Mouse (Mus musculus): ENCODE results near the gene Scpep1. TPM values are rescaled to one million over a fixed set of nuclear protein-coding genes. Genes with fewer than 3 reads are reported as not detected.
"Not testable (repeated sequence)": the region's sequence is repeated elsewhere in the genome, so short reads cannot be mapped to it uniquely, and the experiment has no call there.

Gene Scpep1
- 100 to 1,000 TPM in 11 of 26 experiments, 10 to 100 TPM in 15; 63.8 to 196 (median 95.8) TPM for total RNA-seq (2018; cell fraction: chromatin; rRNA removed)
- total RNA-seq (2018; cell fraction: cytosol; rRNA removed), result 100 to 1,000 TPM; 375 to 645 (median 470) TPM
- 100 to 1,000 TPM; 156 to 532 (median 386) TPM for total RNA-seq (2018; cell fraction: nucleus; rRNA removed)
- 284 to 556 TPM (median 477 TPM) in 3 replicates for polyA plus RNA-seq (2018)

DNA sequence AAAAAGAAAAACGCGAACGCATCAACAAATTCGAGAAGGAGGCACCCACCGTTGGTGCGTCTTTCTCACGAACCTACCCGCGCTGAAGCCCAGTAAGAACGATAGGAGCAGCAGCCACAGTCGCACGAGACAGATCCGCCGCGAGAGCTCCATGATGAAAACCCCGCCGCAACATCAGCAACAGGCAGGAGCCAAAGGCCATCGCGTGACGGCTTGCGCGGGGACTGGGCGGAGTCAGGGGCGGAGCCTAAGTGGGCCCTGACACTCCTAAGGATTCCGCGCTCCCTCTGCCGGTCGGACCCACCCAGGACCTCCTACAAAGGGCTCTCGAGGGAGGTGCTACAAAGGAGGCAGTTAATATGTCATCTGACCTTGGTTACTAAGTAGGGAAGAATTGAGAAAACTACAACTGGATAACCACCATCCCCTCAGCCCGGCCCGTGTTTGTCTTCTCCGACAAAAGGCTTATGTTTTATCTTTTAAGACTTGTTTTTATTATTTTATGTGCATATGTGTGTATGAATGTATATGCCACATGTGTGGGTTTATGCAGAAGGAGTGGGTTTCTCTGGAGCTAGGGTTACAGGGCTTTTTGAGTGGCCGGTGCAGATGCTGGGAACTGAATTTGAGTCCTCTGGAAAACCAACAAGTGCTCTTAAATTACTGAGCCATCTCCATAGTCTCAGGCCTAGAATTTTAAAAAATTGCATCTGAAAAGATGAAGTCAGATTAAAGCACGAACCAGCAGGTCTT, at the start of gene Scpep1:
Scpep1 (minus strand) TSS at position 249 of the 753 bp plus-strand sequence.
- peaks cover 47% of the 10 kb centered on the region for H3K79me2 ChIP-seq (ENCODE audit: inconsistent target)
- WGBS (ENCODE audit: missing documents), result 5% methylated on average over 34 of the region's 34 CpGs
- H3K36me3 ChIP-seq (ENCODE audit: inconsistent target), result peaks cover 5% of the 10 kb centered on the region; the same call in 1 of the 2 replicates
- H3K4me3 ChIP-seq (ENCODE audit: inconsistent target), result peak within 1 kb of the TSS; percentile 72
- H3K27ac ChIP-seq, result peak within 1 kb of the TSS; percentile 90

DNA sequence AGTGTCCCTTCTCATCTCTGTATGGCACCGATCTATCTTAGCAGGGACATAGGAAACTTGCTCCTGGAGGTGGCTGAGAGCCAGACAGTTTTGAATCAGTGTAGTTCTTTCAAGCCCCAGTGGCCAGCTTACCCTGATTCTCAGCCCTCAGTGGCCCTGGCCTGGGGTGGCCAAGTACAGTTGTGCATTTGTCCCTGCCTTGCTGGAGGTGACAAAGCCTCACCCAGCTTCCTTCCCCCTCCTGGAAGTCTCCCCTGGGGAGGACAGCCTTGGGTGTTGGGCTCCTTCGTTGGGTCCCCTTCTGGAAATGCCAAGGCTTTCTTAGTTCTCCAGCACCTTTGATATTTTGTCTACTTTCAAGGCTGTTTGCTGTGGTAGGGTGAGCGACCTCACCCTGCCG, 48.5 kb upstream of the Scpep1 start:
- Histone ChIP-seq H3K27ac (peak overlapping the region; percentile 97), H3K36me3 (ENCODE audit: inconsistent target) (peaks cover 41% of the 10 kb centered on the region), H3K79me2 (ENCODE audit: inconsistent target) (peaks cover 100% of the 10 kb centered on the region), H3K4me3 (ENCODE audit: inconsistent target) (peak overlapping the region; percentile 98)
- WGBS (ENCODE audit: missing documents), result 79% methylated on average over 4 of the region's 4 CpGs

GRCm38 (mm10) chr11:89003078-89003477, 47.8 kb upstream of the Scpep1 start:
- peak overlapping the region; percentile 97 for H3K27ac ChIP-seq
- peaks cover 94% of the 10 kb centered on the region for H3K79me2 ChIP-seq (ENCODE audit: inconsistent target)
- 58% methylated on average over 6 of the region's 6 CpGs for WGBS (ENCODE audit: missing documents)
- H3K36me3 ChIP-seq (ENCODE audit: inconsistent target), result peaks cover 34% of the 10 kb centered on the region
- peak overlapping the region; percentile 98 for H3K4me3 ChIP-seq (ENCODE audit: inconsistent target)

- peak overlapping the region; percentile 98 for H3K4me3 ChIP-seq (ENCODE audit: inconsistent target)
- WGBS (ENCODE audit: missing documents), result 85% methylated on average over 5 of the region's 5 CpGs
- peak overlapping the region; percentile 97 for H3K27ac ChIP-seq
- H3K79me2 ChIP-seq (ENCODE audit: inconsistent target), result peaks cover 93% of the 10 kb centered on the region
- H3K36me3 ChIP-seq (ENCODE audit: inconsistent target), result peaks cover 32% of the 10 kb centered on the region
Measured at GRCm38 (mm10) chr11:89002621-89003020, 47.4 kb upstream of the Scpep1 start.

- H3K79me2 ChIP-seq (ENCODE audit: inconsistent target), result peaks cover 88% of the 10 kb centered on the region
- WGBS (ENCODE audit: missing documents), result 76% methylated on average over 3 of the region's 5 CpGs
- H3K4me3 ChIP-seq (ENCODE audit: inconsistent target), result peak overlapping the region; percentile 98
- H3K36me3 ChIP-seq (ENCODE audit: inconsistent target), result peaks cover 26% of the 10 kb centered on the region
- peak overlapping the region; percentile 97 for H3K27ac ChIP-seq
Measured at GRCm38 (mm10) chr11:89002068-89002467, 46.8 kb upstream of the Scpep1 start.

- Histone ChIP-seq H3K79me2 (ENCODE audit: inconsistent target) (peaks cover 83% of the 10 kb centered on the region), H3K27ac (peak overlapping the region; percentile 97), H3K36me3 (ENCODE audit: inconsistent target) (peaks cover 24% of the 10 kb centered on the region; the same call in 1 of the 2 replicates), H3K4me3 (ENCODE audit: inconsistent target) (peak overlapping the region; percentile 98)
- 74% methylated on average over 5 of the region's 7 CpGs for WGBS (ENCODE audit: missing documents)
Measured at GRCm38 (mm10) chr11:89001569-89001968, 46.3 kb upstream of the Scpep1 start.

DNA sequence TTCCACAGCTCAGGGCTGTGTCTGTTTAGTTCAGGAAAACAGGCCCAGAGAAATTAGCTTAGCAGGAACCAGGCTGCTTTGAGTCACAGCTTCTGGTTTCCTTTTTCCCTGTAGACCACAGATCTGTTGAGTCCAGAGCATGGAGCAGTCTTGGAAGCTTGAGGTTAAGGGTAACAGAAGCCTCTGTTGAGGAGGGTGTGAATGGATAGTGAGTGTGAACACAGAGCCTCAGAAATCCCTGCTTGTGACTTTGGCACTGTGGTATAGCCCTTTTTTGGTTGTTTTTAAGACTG, 45.2 kb upstream of the Scpep1 start:
- Histone ChIP-seq H3K79me2 (ENCODE audit: inconsistent target) (peaks cover 82% of the 10 kb centered on the region), H3K27ac (peak overlapping the region; percentile 97)

DNA sequence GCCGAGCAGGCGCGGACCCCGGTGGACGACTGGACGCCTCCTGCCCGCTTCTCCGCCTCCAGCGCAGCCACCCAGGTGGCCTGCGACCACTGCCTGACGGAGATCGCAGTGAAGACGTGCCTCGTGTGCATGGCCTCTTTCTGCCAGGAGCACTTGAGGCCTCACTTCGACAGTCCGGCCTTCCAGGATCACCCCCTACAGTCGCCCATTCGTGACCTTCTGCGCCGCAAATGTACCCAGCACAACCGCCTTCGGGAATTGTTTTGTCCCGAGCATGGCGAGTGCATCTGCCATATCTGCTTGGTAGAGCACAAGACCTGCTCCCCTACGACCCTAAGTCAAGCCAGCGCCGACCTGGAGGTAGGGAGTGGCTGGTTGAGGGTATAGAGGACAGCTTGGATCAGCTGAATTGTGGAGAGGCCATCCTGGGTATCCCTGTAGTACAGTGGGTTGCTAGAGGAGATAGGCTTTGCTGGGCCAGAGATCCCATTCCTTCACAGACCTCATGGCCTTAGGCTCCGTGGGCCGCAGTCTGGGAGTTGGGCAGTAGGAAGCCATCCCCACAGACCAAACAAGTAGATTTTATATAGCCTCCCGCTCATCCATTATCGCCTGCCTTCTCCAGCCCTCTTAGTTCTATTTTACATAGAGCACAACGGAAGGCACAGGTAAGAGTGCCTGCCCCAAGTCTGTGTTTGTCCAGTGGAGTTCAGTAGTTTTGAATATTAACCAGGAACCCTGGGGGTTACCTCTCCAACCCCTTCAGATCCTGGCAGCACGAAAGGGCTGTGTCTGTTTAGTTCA, 44.7 kb upstream of the Scpep1 start:
- H3K4me3 ChIP-seq (ENCODE audit: inconsistent target), result peak overlapping the region; percentile 98
- peak overlapping the region; percentile 97 for H3K27ac ChIP-seq
- 2% methylated on average over 32 of the region's 33 CpGs for WGBS (ENCODE audit: missing documents)
- H3K79me2 ChIP-seq (ENCODE audit: inconsistent target), result peaks cover 77% of the 10 kb centered on the region
- peaks cover 14% of the 10 kb centered on the region; the same call in 1 of the 2 replicates for H3K36me3 ChIP-seq (ENCODE audit: inconsistent target)

More for the DNA sequence above, 45.2 kb upstream of the Scpep1 start:
- peak overlapping the region; percentile 98 for H3K4me3 ChIP-seq (ENCODE audit: inconsistent target)
- H3K36me3 ChIP-seq (ENCODE audit: inconsistent target), result peaks cover 20% of the 10 kb centered on the region; the same call in 1 of the 2 replicates

GRCm38 (mm10) chr11:88998974-88999722, 43.9 kb upstream of the Scpep1 start, which contains the start of gene Trim25:
Gene Trim25, plus strand, starts transcription at chr11:88999376.
- peak within 1 kb of the TSS; percentile 97 for H3K27ac ChIP-seq
- H3K4me3 ChIP-seq (ENCODE audit: inconsistent target), result peak within 1 kb of the TSS; percentile 98
- 2% methylated on average over 48 of the region's 48 CpGs for WGBS (ENCODE audit: missing documents)
- H3K36me3 ChIP-seq (ENCODE audit: inconsistent target), result peaks cover 7% of the 10 kb centered on the region; the same call in 1 of the 2 replicates
- peaks cover 69% of the 10 kb centered on the region for H3K79me2 ChIP-seq (ENCODE audit: inconsistent target)

DNA sequence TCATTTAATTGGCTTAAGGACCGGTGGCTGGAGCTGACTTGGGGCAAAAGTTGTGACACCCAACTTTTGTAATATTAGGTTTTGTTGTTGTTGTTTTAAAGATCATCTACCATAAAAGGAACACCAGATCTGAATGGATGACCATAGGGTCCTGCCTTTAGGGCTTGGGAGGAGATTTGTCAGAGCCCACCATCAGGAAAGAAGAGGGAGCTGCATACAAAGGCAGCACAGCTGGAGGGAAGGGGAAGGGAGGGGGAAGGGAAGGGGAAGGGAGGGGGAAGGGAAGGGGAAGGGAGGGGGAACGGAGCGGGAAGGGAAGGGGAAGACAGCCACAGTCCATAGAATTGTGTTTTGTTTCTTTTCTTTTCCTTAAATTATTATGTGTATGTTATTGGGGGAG, 43.1 kb upstream of the Scpep1 start:
- Histone ChIP-seq H3K4me3 (ENCODE audit: inconsistent target) (peak overlapping the region; percentile 98), H3K36me3 (ENCODE audit: inconsistent target) (peaks cover 7% of the 10 kb centered on the region; the same call in 1 of the 2 replicates), H3K79me2 (ENCODE audit: inconsistent target) (peaks cover 61% of the 10 kb centered on the region), H3K27ac (peak overlapping the region; percentile 97)
- WGBS (ENCODE audit: missing documents), result 40% methylated on average over 1 of the region's 3 CpGs

GRCm38 (mm10) chr11:88997343-88997742, 42.1 kb upstream of the Scpep1 start:
- peak overlapping the region; percentile 97 for H3K27ac ChIP-seq
- H3K36me3 ChIP-seq (ENCODE audit: inconsistent target); H3K4me3 ChIP-seq (ENCODE audit: inconsistent target): not testable (repeated sequence)
- 80% methylated on average over 3 of the region's 5 CpGs for WGBS (ENCODE audit: missing documents)
- H3K79me2 ChIP-seq (ENCODE audit: inconsistent target), result peaks cover 51% of the 10 kb centered on the region

DNA sequence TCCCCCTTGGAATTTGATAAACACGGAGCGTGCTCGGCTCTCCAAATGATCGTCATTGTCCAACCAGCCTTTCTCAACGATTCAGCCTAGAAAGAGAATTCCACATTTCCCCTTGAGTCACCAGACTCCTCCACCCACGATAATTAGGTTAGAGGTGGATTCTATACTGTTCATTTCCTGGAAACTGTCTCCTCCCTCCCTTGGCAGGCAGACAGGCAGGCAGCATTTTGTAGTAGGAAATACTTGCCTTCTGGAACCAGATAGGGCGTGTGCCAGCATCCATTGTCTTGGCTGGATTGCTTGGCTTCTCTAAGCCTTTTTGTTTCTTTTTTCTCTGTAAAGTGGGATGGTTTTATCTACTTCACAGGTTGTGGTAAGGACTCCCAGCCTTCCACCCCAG, 41.2 kb upstream of the Scpep1 start:
- Histone ChIP-seq H3K27ac (peak overlapping the region; percentile 96), H3K36me3 (ENCODE audit: inconsistent target) (peaks cover 5% of the 10 kb centered on the region; the same call in 1 of the 2 replicates), H3K79me2 (ENCODE audit: inconsistent target) (peaks cover 42% of the 10 kb centered on the region), H3K4me3 (ENCODE audit: inconsistent target) (no peak overlapping the region)
- WGBS (ENCODE audit: missing documents), result 67% methylated on average over 7 of the region's 7 CpGs

GRCm38 (mm10) chr11:88995616-88996015, 40.4 kb upstream of the Scpep1 start:
- no peaks in the 10 kb centered on the region for H3K36me3 ChIP-seq (ENCODE audit: inconsistent target)
- H3K27ac ChIP-seq, result peak overlapping the region; percentile 96
- no peak overlapping the region for H3K4me3 ChIP-seq (ENCODE audit: inconsistent target)
- H3K79me2 ChIP-seq (ENCODE audit: inconsistent target), result peaks cover 34% of the 10 kb centered on the region
- 100% methylated on average over 2 of the region's 2 CpGs for WGBS (ENCODE audit: missing documents)

GRCm38 (mm10) chr11:88994492-88994891, 39.2 kb upstream of the Scpep1 start:
- peak overlapping the region; percentile 96 for H3K27ac ChIP-seq
- H3K4me3 ChIP-seq (ENCODE audit: inconsistent target), result no peak overlapping the region
- 12% methylated on average over 3 of the region's 7 CpGs for WGBS (ENCODE audit: missing documents)
- H3K36me3 ChIP-seq (ENCODE audit: inconsistent target), result no peaks in the 10 kb centered on the region
- peaks cover 22% of the 10 kb centered on the region for H3K79me2 ChIP-seq (ENCODE audit: inconsistent target)
